Mouse (Mus musculus) forebrain, embryonic 14.5 days (tissue): ENCODE measurements around the gene Tmem243. TPM values are rescaled to one million over a fixed set of nuclear protein-coding genes. Genes with fewer than 3 reads are reported as not detected.

Source experiments
- polyA plus RNA-seq: library from polyadenylated mRNA; unstranded; fragments of >200 nt; fragmentation: Nextera tagmentation; extraction: Ambion mirVana; gene quantifications from 2 replicates; pipeline ENCODE4 v1.2.1, GENCODE M21; 2014

The Tmem243 gene
- polyA plus RNA-seq, 1 experiment from 2014 or later: 14.2 TPM

Other genes with a start within 250 kb of the Tmem243 start
- gene Abcb4, start 207.0 kb upstream of the Tmem243 start, polyA plus RNA-seq: 0.28 and 0.34 TPM in 2 replicates
- gene Crot, start 103.3 kb upstream of the Tmem243 start, polyA plus RNA-seq: 21.7 and 24.2 TPM in 2 replicates
- gene Dmtf1, start 61.1 kb downstream of the Tmem243 start, polyA plus RNA-seq: 68.2 and 70.1 TPM in 2 replicates
- gene 9330182L06Rik, start 165.4 kb downstream of the Tmem243 start, polyA plus RNA-seq: 7.7 and 9.3 TPM in 2 replicates